Mouse (Mus musculus): ENCODE data around the gene Spz1. TPM values are rescaled to one million over a fixed set of nuclear protein-coding genes. Genes with fewer than 3 reads are reported as not detected.

Gene Spz1
- polyA plus RNA-seq, 1 experiment from 2014 or later: not detected

Other genes starting within 250 kb of the Spz1 start
- gene Dhfr, start 221.4 kb downstream of the Spz1 start, polyA plus RNA-seq (2015; fragmentation: Nextera tagmentation; extraction: Ambion mirVana): 17.6 and 19.5 TPM in 2 replicates
- 28.5 and 32.4 TPM in 2 replicates for gene Msh3, start 221.2 kb downstream of the Spz1 start, polyA plus RNA-seq (2015; fragmentation: Nextera tagmentation; extraction: Ambion mirVana)
- 0.37 and 0.43 TPM in 2 replicates for gene Ankrd34b, start 150.3 kb downstream of the Spz1 start, polyA plus RNA-seq (2015; fragmentation: Nextera tagmentation; extraction: Ambion mirVana)
- 0.14 TPM in 1 of 2 replicates, not detected in the other for gene Fam151b, start 92.2 kb downstream of the Spz1 start, polyA plus RNA-seq (2015; fragmentation: Nextera tagmentation; extraction: Ambion mirVana)
- gene Zfyve16, start 45.3 kb downstream of the Spz1 start, polyA plus RNA-seq (2015; fragmentation: Nextera tagmentation; extraction: Ambion mirVana): 10.0 TPM in 2 replicates
- 11.5 and 13.3 TPM in 2 replicates for gene Serinc5, start 34.9 kb upstream of the Spz1 start, polyA plus RNA-seq (2015; fragmentation: Nextera tagmentation; extraction: Ambion mirVana)
- 1.2 and 1.4 TPM in 2 replicates for gene Thbs4, start 218.6 kb upstream of the Spz1 start, polyA plus RNA-seq (2015; fragmentation: Nextera tagmentation; extraction: Ambion mirVana)